Mouse (Mus musculus): ENCODE measurements around the gene Hspb2. TPM values are rescaled to one million over a fixed set of nuclear protein-coding genes. Genes with fewer than 3 reads are reported as not detected.

Hspb2 gene
- 1 to 10 TPM in 1 of 2 experiments, not detected in 1; 1.3 TPM for polyA plus RNA-seq (2017; shearing (Covaris generic))

DNA sequence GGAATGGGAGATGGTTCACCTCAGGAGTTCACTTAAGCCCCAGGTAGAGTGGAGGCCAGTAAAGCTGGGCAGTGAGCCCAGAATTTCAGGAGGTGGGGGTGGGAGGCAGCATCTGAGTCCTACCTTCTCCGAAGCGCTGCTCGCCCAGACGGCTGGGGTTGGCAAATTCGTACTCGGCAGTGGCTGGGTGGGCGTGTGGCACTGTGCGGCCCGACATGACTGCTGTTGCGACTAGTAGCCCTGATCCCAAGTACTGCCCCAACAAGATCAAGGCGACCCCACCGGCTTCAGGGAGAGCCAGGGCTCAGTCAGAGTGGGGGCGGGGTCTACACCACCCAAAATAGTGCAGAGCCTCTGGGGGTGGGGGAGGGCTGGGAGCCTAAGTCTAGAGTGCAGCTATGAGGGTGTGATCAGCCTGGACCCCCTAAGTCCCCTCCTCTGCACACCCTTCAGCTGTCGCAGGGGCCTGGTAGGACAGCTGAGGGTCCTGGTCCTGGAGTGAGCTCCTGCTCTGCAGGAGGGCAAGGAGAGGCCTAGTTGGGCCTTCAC, at the start of gene Hspb2:
Gene Hspb2, minus strand, starts transcription at position 301 of the 549 bp plus-strand sequence.
- no peak for ATAC-seq

DNA sequence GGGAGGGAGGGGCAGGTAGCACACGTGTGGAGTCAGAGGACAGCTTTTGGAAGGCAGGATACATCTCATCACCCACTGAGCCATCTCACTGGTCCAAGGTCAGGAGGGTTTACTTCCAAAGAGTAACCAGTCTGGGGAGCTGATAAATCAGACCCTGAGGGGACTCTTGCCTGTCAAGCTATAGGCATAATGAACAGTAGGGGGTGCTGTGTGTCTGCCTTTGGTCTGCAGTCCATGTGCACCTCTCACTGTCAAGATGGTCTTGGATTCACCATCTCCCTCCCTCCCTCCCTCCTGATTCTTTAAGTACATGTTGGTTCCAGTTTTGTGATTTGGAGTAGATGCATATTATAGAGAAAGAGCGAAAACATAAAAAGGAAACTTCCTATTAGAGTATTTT, 48.8 kb upstream of the Hspb2 start:
- peak; percentile 52 for ATAC-seq

DNA sequence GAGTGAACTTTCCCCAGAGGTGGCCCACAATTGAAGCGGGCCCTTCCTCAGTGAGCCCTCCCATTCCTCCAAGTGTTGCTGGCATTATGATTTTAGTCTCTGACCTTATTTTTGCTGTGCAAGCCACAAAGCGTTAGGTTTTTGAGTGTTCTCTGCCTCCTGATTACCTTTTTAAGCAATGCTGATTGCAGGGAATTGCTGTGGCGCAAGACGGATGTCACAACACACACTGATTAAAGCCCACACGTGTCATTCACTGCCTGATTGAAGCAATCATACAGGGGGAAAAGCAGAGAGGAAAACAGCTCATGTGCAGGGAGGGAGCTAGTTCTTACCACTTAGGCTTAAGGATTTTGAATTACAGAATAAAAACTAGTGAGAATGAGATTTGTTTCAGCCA, 46.2 kb upstream of the Hspb2 start:
- ATAC-seq: no peak

DNA sequence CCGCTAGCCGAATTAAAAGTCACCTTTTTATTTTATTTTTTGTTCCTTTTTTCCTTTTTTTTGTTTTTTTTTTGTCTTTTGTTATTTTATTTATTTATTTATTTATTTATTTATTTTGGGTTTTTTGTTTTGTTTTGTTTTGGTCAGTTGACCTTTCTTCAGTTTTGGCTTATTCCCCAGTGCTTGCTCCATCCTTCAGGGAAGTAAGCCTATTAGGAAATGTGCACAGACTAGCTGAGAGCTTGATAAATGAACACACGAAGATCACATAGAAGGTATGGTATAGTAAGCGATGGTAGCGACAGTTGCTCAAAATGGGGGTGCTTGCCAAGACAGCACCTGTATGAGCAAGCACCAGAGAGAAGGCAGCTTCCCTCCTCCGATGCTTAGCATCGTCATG, 45.5 kb upstream of the Hspb2 start:
- no peak for ATAC-seq

DNA sequence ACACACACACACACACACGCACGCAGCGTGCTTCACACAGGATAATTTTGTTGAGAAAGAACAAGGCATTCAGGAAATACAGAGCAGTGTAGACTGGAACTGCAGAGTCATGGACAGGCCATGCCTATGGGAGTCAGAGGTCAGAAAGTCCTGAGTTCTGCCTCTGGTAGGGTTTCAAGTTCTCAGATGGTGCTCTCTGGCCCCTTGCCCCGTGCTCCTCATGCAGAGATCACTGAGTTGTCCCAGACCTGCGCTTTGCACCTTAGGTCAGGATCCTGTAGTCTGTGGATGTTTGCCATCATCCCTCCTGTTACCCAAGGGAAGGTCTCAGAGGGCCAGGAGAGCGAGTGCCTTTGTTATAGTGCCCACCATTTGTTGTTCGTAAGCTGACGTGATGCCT, 44.6 kb upstream of the Hspb2 start:
- ATAC-seq: no peak

DNA sequence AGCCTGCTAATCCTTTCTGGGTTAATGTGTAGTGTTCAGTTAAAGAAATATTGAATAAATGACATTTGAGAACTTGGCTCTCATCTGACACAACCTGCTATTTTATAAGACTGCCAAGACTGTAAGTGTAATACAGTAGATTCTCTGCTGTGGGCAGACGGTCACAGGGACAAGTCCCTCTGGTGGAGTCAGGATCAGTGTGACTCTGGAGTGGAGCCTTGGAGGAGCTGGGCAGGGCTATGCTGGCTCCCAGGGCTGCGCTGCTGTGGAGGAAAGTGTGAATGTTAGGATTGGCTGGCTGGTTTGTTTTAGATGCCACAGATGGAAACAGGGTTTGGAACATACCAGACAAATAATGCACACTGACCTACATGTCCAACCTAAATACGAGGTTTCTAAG, 43.1 kb upstream of the Hspb2 start:
- no peak for ATAC-seq

DNA sequence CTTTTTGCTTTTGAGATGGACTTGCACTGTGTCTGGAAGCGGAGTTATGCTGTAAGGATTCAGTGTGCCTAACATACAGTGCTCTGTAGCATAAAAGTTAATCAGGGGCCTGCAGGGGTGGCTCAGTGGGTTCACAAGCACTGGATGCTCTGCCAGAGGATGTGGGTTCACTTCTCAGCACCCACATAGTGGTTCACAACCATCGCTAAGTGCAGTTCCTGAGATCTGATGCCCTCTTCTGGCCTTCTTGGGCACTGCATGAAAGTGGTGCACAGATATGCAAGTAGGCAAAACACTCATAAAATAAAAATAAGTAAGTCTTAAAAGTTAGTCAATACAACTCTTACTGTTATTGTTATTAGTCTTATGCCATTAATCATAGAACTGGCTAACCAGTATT, 30.0 kb upstream of the Hspb2 start:
- peak; percentile 66 for ATAC-seq

DNA sequence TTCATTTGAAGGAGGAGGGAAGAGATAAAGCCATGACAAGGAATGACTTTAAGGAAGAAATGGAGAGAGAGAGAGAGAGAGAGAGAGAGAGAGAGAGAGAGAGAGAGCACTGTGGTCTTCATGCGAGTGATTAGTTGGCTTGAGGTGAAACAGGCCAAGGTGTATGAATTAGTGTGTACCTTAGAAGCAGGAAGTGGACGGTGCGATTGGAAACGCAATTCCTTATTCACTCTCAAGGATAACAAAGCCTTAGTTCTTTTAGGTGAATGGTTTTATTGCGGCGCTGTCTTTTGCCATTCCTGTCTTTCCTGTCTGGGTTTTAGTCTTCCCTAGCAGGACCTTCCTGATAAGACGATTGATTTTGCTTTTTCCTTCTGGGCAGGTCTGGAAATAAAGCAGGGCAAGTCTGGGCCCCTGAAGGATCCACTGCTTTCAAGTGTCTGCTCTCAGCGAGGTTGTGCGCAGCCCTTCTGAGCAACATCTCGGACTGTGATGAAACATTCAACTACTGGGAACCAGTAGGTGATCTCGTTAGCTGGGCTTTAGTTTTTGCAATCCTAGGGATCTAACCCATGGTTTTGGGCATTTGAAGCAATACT, 24.1 kb upstream of the Hspb2 start:
- ATAC-seq: no peak

DNA sequence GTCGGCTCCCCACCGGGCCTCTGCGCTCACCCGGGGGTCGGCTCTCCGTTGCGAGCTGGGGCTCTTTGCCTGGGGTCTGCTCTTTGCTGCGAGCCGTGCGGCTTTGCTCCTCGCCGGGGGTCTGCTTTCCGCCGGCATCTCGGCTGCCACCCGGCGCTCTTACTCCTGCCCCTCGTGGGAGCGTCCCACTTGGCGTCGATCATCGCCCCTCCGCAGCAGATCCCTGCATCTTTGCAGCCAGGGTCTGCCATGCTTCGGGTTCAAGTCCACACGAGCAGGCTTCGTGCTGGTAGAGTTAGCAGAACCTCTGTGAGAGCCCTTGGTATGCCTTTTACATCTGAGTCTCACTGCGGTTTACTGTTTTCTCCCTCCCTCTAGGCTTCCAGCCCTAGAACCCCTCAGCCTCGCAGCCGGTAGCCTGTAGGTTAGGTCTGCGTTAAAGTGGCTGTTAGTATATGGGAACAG, 23.5 kb upstream of the Hspb2 start:
- ATAC-seq: peak; percentile 22

DNA sequence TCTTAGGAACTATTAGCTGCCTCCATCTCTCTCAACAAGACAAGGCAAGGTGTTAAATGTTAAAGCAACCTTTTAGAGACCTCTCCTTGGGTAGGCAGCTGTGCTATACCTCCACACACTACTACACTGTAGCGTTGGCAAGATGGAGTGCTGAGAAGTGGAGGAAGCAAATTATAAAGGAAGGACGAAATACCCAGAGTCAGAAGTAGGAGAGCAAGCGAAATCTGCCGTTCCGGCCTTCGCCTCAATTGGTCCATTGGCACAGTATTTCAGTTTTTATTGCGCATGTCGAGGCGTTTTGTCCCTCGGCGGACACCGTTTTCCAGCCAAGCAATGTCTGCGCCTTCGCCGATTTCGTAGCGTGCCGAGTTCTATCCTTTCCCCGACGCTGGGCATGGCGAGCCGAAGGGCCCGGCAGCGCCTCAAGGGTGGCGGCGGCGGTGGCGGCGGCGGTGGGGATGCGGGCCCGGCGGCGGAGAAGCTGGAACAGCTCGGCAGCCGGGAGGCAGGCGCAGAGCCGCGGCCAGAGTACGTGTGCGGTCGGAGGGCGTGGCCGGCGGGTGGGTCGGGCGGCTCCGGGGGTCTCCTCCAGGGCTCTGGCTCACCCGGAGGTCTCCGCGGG, 22.9 kb upstream of the Hspb2 start, which contains the start of the genes Alg9 and 1110032A03Rik:
Gene Alg9, plus strand, starts transcription at position 29 of the 622 bp plus-strand sequence.
Gene 1110032A03Rik, minus strand, starts transcription at position 530 of the 622 bp plus-strand sequence.
- ATAC-seq: peak; percentile 71

DNA sequence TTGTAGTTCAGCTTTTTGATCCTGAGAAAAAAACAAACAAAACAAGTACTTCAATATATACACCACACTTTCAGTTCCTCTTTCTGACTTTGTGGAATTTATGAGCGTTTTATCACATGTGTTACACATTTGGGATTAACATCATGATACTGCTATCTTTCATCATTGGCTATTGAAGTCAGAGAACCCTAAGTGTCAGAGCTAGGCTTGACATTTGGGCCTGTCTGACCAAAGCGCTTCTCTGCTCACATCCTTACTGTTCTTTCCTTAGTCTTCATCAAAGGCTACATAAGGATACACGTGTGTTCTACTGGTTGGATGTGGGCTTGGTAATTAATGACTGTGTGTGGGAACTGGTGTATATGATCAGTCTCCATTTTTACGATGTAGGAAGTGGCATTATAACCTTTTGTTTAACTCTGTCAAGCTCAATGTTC, 21.9 kb upstream of the Hspb2 start:
- no peak for ATAC-seq

DNA sequence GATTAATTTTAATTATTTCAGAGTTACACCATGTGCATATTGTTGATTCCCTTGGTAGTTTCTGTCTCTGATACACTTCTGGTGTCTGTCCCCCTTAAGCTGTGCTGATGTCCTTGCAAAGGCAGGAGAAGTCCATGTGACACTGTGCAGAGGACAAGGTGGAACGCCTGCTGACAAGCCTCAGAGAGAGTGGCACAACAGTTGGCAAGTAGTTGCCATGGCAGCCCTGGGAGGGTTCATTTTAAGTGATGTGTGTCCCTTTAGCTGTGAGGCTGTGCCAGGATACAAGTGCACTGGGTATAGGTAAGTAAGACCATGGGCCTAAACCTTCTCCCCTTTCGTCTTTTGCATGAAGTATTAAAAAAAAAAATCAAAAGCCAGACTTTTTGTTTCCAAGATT, 17.9 kb upstream of the Hspb2 start:
- ATAC-seq: no peak

DNA sequence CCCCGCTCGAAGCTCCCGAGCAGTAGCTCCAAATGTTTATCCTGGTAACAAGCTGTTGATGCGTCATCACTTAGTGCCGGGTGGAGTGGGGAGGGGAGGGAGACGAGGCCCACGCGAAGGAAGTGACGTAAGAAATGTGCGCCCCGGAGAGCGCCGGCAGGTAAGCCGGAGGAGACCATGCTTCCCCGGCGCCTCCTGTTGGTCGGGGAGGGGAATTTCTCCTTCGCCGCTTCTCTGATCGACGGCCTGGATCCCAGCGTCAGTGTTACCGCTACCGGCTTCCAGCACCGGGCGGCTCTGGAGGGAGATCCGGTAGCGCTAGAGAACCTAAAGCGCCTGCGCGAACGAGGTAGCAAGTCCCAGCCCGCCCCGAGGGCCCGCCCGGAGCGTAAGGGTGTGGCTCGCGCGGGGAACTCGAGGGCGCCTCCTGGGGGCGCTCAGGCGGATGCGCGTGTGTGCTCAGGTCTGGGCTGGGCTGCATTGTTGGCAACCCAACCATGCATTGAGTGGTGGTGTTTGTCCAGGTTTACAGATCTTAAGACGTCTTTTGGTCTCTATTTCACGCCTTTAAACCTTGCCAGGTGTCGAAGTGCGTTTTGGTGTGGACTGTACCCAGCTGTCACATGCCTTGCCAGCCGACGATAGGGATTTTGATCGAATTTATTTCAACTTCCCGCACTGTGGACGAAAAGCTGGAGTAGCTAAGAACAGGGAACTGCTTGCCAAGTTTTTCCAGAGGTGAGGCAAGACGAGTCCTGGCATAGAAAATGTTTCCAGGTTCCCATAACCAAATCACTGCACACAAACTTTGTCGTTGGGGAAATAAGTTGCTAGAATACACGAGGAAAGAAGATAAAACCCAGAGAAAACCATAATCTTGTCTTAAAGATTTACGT, 16.2 kb upstream of the Hspb2 start, which contains the start of gene Fdxacb1:
Gene Fdxacb1, plus strand, starts transcription at position 130 of the 896 bp plus-strand sequence.
- peak; percentile 94 for ATAC-seq

DNA sequence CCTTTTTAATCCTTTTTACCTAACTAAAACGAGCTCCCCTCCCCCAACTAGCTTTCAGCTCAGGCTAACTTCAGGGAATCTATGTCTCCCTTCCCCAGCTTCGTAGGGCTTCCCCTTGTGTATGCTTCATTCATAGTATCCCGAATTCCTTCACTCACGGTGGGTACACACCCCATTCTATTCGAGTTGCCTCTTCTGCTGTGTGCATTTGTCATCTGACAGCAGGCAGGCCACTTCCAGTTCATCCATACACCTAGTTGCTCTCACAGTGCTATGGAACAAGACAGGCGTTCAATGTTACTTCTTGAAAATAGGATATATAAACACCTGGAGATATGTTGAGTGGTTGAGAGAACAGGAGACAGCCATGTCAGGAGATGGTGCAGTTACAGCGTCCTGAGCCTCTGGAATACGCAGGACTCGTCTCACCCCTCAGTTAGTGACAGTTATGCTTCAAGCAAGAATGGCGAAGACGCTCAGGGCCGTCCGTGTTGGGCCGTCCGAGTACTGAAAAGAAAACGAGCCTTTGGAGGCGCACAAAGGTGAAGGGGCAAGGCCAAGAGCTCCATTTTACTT, 15.5 kb upstream of the Hspb2 start:
- no peak for ATAC-seq

DNA sequence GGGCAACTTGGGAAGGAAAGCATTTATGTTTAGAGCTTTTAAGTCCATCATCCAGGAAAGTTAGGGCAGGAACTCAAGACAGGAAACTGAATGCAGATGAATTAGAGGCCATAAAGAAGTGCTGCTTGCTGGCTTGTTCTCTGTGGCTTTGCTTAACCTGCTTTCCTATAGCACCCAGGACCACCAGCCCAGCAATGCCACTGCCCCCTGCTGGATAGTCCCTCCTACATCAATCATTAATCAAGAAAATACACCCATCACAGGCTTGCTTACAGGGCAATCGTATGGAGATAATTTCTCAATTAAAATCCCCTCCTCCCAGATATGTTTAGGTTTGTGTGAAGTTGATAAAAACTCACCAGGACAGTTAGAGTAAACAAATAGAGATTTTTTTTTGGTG, 11.2 kb upstream of the Hspb2 start:
- no peak for ATAC-seq

DNA sequence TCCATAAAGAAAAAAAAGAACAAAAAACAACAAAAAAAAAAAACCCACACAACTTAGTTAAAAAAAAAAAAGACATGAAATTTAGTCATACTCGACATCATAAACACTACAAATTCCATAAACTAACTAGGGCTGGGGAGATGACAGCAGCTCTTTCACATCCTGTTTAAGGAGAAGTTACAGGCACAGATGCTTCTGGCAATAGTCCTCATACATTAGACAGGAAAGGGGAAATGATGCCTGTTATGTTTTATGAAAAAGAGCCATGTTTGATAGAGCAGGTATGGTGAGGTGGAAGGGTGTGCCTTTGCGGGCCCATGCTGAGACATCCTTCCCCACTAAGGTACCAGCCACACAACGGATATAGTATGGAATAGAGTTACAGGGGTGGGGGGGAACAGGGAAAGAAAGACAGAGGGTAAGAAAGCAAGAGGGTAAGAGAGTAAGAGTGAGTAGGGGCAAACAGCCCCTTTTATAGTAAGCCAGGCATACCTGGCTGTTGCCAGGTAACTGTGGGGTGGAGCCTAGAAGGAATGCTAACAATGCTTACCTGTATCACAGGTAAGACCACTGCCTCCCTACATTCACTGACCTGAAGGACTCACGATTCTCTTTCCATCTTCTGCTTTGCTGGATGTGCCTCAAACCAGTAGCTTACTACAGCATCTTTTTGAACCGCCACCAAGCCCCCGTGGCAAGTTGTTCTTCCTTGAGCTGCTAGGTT, 9.5 kb upstream of the Hspb2 start:
- no peak for ATAC-seq

DNA sequence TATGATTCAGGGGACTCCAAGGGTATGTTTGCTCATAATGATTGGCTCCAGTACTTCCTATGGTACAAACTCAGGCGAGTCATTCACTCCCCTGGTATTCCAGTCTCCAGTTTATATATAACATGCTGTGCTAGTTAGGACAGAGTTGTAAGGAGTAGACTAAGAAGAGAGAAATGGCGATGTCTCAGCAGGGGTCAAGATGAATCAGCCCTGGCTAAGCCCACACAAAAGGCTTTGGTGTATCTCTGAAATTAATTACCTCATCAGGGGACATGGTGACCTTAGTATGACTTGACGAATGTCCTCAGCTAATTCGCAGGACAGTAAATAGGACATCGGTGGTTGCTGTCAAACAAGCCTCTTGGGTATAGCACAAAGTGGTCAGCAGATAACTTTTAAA, 4.6 kb upstream of the Hspb2 start:
- no peak for ATAC-seq

DNA sequence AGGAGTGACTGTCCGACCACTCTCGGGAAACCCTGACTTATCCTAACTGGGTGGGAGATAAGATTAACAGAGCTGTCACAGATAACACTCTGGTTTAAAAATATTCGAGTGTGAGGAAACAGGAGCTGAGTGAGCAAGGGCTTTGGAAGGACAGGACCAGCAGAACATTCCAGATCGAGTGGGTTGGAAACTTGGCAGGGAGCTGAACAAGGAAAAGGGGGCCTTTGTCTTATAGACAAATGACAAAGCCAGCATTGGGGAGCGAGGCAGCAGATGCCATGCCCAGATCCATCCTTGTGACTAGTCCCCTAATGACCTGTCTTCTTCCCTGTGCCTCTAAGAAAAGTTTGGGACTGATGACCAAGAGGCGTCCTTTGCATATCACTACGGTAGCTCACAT, 1.8 kb upstream of the Hspb2 start:
- ATAC-seq: no peak

DNA sequence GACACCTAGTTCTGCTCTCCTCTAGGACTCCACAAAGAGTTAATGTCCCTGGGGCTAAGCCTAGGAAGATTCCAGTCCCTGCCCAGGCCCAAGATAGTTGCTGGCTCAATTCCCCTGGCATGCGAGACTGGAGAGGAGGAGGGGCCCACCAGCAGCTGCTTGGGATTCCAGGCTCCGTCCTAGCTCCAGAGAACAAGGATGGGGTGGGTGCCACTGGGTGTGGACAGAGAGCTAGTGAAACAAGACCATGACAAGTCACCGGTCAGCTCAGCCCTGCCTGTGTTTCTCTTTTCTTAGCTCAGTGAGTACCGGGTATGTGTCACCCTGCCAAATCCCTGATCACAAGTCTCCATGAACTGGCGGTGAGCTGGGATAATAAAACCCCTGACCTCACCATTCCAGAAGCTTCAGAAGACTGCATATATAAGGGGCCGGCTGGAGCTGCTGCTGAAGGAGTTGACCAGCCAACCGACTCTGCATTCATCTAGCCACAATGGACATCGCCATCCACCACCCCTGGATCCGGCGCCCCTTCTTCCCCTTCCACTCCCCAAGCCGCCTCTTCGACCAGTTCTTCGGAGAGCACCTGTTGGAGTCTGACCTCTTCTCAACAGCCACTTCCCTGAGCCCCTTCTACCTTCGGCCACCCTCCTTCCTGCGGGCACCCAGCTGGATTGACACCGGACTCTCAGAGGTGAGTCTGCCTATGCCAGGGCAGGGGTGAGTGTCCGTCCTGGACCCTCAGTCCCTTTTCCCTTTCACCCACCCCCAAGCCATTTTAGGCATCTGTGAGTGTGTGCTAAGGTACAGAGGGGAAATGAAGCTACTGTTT, 846 bp upstream of the Hspb2 start:
- no peak for ATAC-seq

DNA sequence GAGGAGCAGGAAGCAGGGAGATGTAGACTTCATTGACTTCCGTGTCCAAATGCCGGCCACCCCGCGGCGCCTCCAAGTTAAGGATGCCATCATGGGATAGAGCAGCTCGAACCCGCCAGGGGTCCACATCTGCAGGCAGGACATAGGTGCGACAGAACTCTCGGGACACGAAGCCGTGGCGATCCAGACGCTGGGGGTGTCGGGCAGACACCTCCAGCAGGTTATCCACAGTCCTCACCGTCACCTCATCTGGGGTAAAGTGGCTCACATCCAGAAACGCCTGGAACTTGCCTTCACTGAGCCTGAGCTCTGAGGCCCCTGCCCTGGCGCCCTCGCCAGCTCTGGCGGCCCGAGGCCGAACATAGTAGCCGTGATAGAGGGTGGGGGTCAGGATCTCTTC, 831 bp downstream of the Hspb2 start, which contains the start of gene Cryab:
Gene Cryab, plus strand, starts transcription at position 3 of the 400 bp plus-strand sequence.
- no peak for ATAC-seq

DNA sequence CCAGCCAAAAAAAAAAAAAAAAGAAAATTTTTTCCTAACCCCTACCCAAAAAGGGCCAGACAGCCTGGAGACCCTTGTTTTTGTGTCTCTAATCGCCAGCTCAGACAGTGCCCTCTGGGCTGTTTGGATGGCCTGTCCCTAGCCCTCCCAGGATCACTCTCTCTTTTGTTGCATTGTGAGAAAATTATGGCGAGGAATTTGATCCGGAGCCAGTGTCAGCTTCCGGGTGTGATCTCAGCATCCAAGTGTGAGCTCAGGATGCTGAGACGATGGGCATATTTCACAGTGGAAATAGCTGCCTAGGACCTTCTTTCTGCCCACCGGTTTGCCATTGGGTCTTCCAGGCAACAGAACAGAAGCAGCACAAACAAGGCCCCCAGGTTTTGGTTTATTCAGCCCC, 1.4 kb downstream of the Hspb2 start:
- ATAC-seq: no peak
